Mouse (Mus musculus) heart, adult 2 months (tissue): Measurements from ENCODE around the gene Kctd17. TPM values are rescaled to one million over a fixed set of nuclear protein-coding genes. Genes with fewer than 3 reads are reported as not detected.

Experiments used
- DNase-seq, 2 experiments: peaks; one replicate each; pipeline ENCODE4 v3.0.0; 2021
- H3K27ac ChIP-seq: fragments of 200-600 bp; 2 replicates; pipeline ENCODE4 v1.8.1; 2022
- H3K27me3 ChIP-seq: fragments of 200-500 bp; 2 replicates; pipeline ENCODE4 v1.6.1; 2012; ENCODE audit warnings: mild to moderate bottlenecking, low read length, inconsistent platforms, mixed read lengths; ENCODE audit not compliant: control insufficient read depth, insufficient read depth
- H3K36me3 ChIP-seq: fragments of 200-500 bp; 2 replicates; pipeline ENCODE4 v1.6.1; 2012; ENCODE audit warnings: low read length, inconsistent platforms; ENCODE audit not compliant: control insufficient read depth, insufficient read depth
- H3K4me1 ChIP-seq: fragments of 200-500 bp; 2 replicates; pipeline ENCODE4 v1.6.1; 2011; ENCODE audit warnings: low read length; ENCODE audit not compliant: control insufficient read depth, insufficient read depth
- H3K4me3 ChIP-seq: fragments of 200-600 bp; 2 replicates; pipeline ENCODE4 v1.8.1; 2022
- H3K79me2 ChIP-seq: fragments of 200-500 bp; replicated peaks from 2 replicates; pipeline ENCODE4 v1.6.1; 2012; ENCODE audit warnings: mild to moderate bottlenecking, inconsistent platforms, low read length, moderate library complexity, mixed read lengths; ENCODE audit not compliant: control insufficient read depth, insufficient read depth
- H3K9ac ChIP-seq: fragments of 200-500 bp; 2 replicates; pipeline ENCODE4 v1.6.1; 2012; ENCODE audit warnings: low read depth, mild to moderate bottlenecking, control low read depth, inconsistent platforms, low read length, mixed read lengths
- CTCF ChIP-seq: fragments of 200-600 bp; IDR thresholded peaks from 2 replicates; pipeline ENCODE4 v1.8.1; 2022; ENCODE audit warnings: antibody characterized with exemption, mild to moderate bottlenecking, moderate library complexity
- EP300 ChIP-seq: fragments of 200-500 bp; IDR thresholded peaks from 2 replicates; pipeline ENCODE4 v1.6.1; 2011; ENCODE audit warnings: low read depth, low read length, control low read depth; ENCODE audit not compliant: insufficient read depth
- POLR2A ChIP-seq: fragments of 200-500 bp; IDR thresholded peaks from 2 replicates; pipeline ENCODE4 v1.6.1; 2011; ENCODE audit warnings: mild to moderate bottlenecking, low read depth, low read length, control low read depth; ENCODE audit not compliant: insufficient read depth
- WGBS: fragments of 180-500 bp; shearing (Covaris S2); methylation state at CpG from one replicate; pipeline ENCODE4 v1.1.7; 2018; 5-methylcytosine and 5-hydroxymethylcytosine counted together
- intact Hi-C: fragments of 180-260 bp; cut with DNase I; formaldehyde crosslinking; loops from one replicate; pipeline ENCODE4 v1.15.1; 2025
- polyA plus RNA-seq: library from polyadenylated mRNA; depleted of rRNA; stranded (reverse); fragments of >200 nt; gene quantifications from 2 replicates; pipeline ENCODE4 v1.2.3, GENCODE M21; 2012
- total RNA-seq, 2 experiments: library from RNA; stranded (reverse); gene quantifications; 2 replicates each; pipeline ENCODE4 v1.2.3; 2021

The Kctd17 gene
- total and polyA plus RNA-seq, 3 experiments: 18.4 to 66.1 (median 24.5) TPM

DNA sequence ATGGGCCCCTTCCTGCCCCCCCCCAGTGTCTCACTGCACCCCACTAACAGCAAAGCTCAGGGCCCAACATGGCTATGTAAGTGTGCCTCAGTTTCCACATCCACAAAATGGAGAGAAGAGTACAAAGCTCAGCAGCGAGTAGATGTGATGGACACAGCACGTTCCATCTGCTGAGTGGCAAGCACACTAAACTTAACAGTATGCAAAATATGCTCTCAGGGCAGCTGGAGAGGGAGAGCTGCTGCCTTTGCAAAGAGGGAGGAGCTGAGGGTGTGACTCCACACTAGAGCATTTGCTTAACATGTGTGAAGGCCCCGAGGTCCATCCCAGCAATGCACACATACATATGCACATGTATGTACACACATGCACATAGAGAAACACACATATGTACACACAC lies 24.6 kb downstream of the Kctd17 start:
- Histone ChIP-seq H3K9ac (no peak overlapping the region), H3K4me1 (peaks cover 10% of the 10 kb centered on the region), H3K36me3 (no peaks in the 10 kb centered on the region), H3K27me3 (no peaks in the 10 kb centered on the region), H3K4me3 (no peak overlapping the region), H3K79me2 (no peaks in the 10 kb centered on the region), H3K27ac (no peak overlapping the region)
- intact Hi-C loops: no loop called here
- TF ChIP-seq POLR2A: no peak
- TF ChIP-seq EP300: no peak
- TF ChIP-seq CTCF: no peak
- no peak for DNase-seq
- WGBS: 74% methylated on average over 3 of the region's 3 CpGs

DNA sequence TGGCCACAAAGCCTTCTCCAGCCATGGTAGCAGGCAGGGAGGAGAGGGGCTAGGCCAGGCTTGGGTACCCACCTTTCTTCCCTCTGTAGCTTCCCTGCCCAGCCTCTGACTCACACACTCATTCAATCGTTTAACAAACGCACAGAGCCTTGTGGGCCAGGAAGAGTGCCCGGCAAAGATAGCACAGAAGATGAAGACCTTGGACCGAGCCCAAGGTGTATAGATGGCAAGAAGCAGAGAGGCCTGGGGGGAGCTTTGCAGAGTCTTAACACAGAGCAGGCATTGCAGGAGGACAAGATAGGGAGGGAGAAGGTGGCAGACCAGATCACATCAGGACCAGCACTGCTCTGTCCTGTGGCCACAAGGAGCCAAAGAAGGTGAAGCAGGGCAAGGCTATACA lies 26.8 kb downstream of the Kctd17 start:
- no peak for TF ChIP-seq EP300
- TF ChIP-seq POLR2A: no peak
- no peak for TF ChIP-seq CTCF
- intact Hi-C loops: no loop called here

DNA sequence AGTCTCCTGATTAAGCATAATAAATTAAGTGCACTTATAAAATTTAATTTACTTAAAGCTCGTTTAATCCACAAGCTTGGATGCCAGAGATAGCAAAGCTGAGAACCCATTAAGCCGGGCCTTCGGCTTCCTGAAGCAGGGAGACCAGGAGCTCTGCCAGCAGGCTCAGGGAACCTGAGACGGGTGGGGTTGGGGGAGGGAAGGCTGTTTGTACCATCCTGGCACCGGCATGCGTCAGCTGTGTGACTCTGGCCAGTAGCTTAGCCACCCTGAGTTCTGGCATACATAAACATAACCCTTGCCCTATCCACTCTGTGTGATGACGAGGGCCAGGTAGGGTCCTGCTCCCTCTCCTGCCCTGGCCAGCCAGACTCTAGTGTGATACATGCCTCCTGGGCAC lies 27.7 kb downstream of the Kctd17 start:
- no peak for DNase-seq
- H3K79me2 ChIP-seq: no peaks in the 10 kb centered on the region

More for the DNA sequence above, 26.8 kb downstream of the Kctd17 start:
- Histone ChIP-seq H3K79me2 (no peaks in the 10 kb centered on the region), H3K27ac (no peak overlapping the region), H3K4me1 (no peaks in the 10 kb centered on the region), H3K4me3 (no peak overlapping the region), H3K9ac (no peak overlapping the region), H3K36me3 (no peaks in the 10 kb centered on the region), H3K27me3 (no peaks in the 10 kb centered on the region)
- DNase-seq: no peak
- WGBS: 42% methylated on average over 4 of the region's 4 CpGs

DNA sequence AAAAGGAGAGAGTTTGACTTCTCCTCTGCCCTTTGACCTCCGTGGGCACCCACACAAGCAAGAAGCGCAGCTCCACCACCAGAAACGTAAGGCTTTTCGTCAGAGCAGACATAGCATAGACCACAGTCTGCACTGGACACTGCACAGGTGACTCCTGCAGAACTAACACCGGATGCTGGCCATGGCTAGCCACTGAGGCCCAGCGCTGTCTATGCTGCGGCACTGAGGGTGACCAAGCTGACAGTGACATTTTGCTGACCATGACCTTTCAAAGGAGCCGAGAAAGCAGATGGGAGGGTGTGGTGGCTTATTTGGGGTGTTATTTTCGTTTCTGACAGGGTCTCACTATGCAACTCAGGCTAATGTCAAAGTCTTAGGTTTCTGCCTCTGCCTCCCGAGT lies 28.8 kb downstream of the Kctd17 start:
- Histone ChIP-seq H3K27ac (no peak overlapping the region), H3K79me2 (no peaks in the 10 kb centered on the region), H3K4me3 (no peak overlapping the region), H3K4me1 (no peaks in the 10 kb centered on the region), H3K27me3 (no peaks in the 10 kb centered on the region), H3K36me3 (no peaks in the 10 kb centered on the region), H3K9ac (no peak overlapping the region)
- TF ChIP-seq CTCF (no peak), POLR2A (no peak), EP300 (no peak)
- WGBS: 79% methylated on average over 10 of the region's 10 CpGs
- intact Hi-C loops: no loop called here
- DNase-seq: no peak

More for the DNA sequence above, 27.7 kb downstream of the Kctd17 start:
- Histone ChIP-seq H3K27ac (no peak overlapping the region), H3K4me1 (no peaks in the 10 kb centered on the region), H3K36me3 (no peaks in the 10 kb centered on the region), H3K27me3 (no peaks in the 10 kb centered on the region), H3K4me3 (no peak overlapping the region), H3K9ac (no peak overlapping the region)
- TF ChIP-seq POLR2A (no peak), CTCF (no peak), EP300 (no peak)
- intact Hi-C loops: no loop called here
- WGBS: 56% methylated on average over 7 of the region's 7 CpGs

DNA sequence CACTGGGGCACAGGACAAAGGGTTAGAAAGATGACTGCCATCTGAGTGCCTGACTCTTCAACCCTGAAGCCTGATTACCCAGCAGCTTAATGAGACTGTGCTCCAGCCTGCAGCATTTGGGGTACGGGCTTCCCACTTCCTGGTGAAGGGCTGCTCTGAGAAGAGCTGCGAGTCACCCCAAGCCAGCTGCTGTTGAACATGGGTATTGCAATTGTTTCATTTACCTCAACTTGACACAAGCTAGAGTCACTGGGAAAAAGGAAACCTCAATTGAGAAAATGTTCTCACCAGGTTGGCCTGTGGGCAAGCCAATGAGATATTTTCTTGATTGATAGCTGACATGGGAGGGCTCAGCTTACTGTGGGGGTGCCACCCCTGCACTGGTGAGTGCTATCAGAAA lies 34.6 kb downstream of the Kctd17 start:
- Histone ChIP-seq H3K27me3 (no peaks in the 10 kb centered on the region), H3K4me3 (no peak overlapping the region), H3K36me3 (no peaks in the 10 kb centered on the region), H3K27ac (no peak overlapping the region), H3K79me2 (no peaks in the 10 kb centered on the region), H3K4me1 (no peaks in the 10 kb centered on the region), H3K9ac (no peak overlapping the region)
- intact Hi-C loops: no loop called here
- no peak for DNase-seq
- TF ChIP-seq POLR2A: no peak
- WGBS: 37% methylated on average over 2 of the region's 2 CpGs

DNA sequence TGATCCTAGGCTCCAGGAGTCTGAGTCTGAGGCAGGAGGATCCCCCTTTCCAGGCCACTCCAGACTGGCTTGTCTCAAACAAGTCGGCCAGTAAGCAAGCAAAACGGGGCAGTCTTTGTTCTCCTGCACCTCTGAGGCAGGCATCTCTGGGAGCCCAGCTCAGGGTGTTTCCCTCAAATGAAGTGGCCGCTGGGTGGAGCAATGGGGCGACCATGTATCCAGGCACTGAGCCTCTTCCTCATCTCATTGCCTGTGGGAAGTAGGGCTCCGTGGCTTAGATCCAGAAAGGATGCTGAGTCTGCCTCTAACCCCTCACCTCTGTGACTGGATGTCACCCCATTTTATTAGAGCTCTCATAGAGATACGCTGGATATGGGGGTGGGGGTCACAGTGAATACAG lies 38.4 kb downstream of the Kctd17 start:
- no peaks in the 10 kb centered on the region for H3K79me2 ChIP-seq
- 48% methylated on average over 6 of the region's 6 CpGs for whole genome bisulfite sequencing

DNA sequence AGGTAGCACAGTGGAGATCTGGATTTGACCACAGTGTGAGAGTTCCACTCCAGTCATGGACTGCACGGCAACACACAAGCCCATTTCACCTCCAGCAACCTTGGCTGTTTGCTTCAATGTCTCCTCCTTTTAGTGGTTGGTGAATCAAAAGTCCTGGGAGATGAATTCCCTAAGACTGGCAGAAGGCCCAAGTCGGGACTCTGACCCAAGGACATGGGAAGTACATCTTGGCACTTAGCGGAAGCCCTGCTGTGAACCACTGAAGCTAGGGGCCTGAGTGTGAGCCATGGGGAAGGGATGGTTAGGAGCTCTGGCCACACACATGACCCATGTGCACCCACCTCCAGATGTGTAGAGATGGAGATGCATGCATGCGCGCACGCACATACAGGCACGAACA lies 39.2 kb downstream of the Kctd17 start:
- no peak for DNase-seq
- TF ChIP-seq CTCF (no peak), EP300 (no peak), POLR2A (no peak)
- intact Hi-C loops: no loop called here
- Histone ChIP-seq H3K4me3 (no peak overlapping the region), H3K9ac (no peak overlapping the region), H3K36me3 (no peaks in the 10 kb centered on the region), H3K27me3 (no peaks in the 10 kb centered on the region), H3K27ac (no peak overlapping the region), H3K79me2 (no peaks in the 10 kb centered on the region), H3K4me1 (no peaks in the 10 kb centered on the region)
- WGBS: 87% methylated on average over 7 of the region's 7 CpGs

More for the DNA sequence above, 38.4 kb downstream of the Kctd17 start:
- Histone ChIP-seq H3K27ac (no peak overlapping the region), H3K4me3 (no peak overlapping the region), H3K9ac (no peak overlapping the region), H3K27me3 (no peaks in the 10 kb centered on the region), H3K4me1 (no peaks in the 10 kb centered on the region), H3K36me3 (no peaks in the 10 kb centered on the region)
- intact Hi-C loops: no loop called here
- no peak for DNase-seq
- TF ChIP-seq POLR2A: no peak
- TF ChIP-seq CTCF: peak; percentile 12; the same call in 1 of the 2 replicates
